Mouse (Mus musculus): ENCODE results near the gene Ehd3. TPM values are rescaled to one million over a fixed set of nuclear protein-coding genes. Genes with fewer than 3 reads are reported as not detected.
"Not testable (repeated sequence)": the region's sequence is repeated elsewhere in the genome, so short reads cannot be mapped to it uniquely, and the experiment has no call there.

Ehd3 gene
- polyA plus RNA-seq, 1 experiment = not detected

GRCm38 (mm10) chr17:73836601-73837000 lies 32.7 kb downstream of the Ehd3 start:
- no peak overlapping the region for H3K4me3 ChIP-seq (ENCODE audit: insufficient read depth, low read depth, low read length)
- WGBS = 94% methylated on average over 3 of the region's 3 CpGs
- no peak overlapping the region for H3K27ac ChIP-seq (ENCODE audit: insufficient read depth, low read depth, low read length)
- TF ChIP-seq POLR2A (IDR thresholded peaks at IDR 0.05; ENCODE audit: insufficient read depth, low read depth, low read length) = no peak
- no peak for TF ChIP-seq CTCF (IDR thresholded peaks at IDR 0.05; ENCODE audit: insufficient read depth, low read depth, low read length)
- H3K4me1 ChIP-seq (ENCODE audit: control insufficient read depth, insufficient read depth, low read length) = no peaks in the 10 kb centered on the region

GRCm38 (mm10) chr17:73837244-73837643 lies 33.3 kb downstream of the Ehd3 start:
- WGBS = 86% methylated on average over 4 of the region's 4 CpGs
- Histone ChIP-seq H3K27ac (ENCODE audit: insufficient read depth, low read depth, low read length) (no peak overlapping the region), H3K4me3 (ENCODE audit: insufficient read depth, low read depth, low read length) (no peak overlapping the region), H3K4me1 (ENCODE audit: control insufficient read depth, insufficient read depth, low read length) (no peaks in the 10 kb centered on the region)
- TF ChIP-seq CTCF (IDR thresholded peaks at IDR 0.05; ENCODE audit: insufficient read depth, low read depth, low read length) = no peak
- no peak for TF ChIP-seq POLR2A (IDR thresholded peaks at IDR 0.05; ENCODE audit: insufficient read depth, low read depth, low read length)

GRCm38 (mm10) chr17:73839086-73839835 lies 35.3 kb downstream of the Ehd3 start:
- TF ChIP-seq POLR2A (IDR thresholded peaks at IDR 0.05; ENCODE audit: insufficient read depth, low read depth, low read length) (no peak), CTCF (IDR thresholded peaks at IDR 0.05; ENCODE audit: insufficient read depth, low read depth, low read length) (no peak)
- no peak overlapping the region for H3K27ac ChIP-seq (ENCODE audit: insufficient read depth, low read depth, low read length)
- WGBS = 37% methylated on average over 3 of the region's 3 CpGs

GRCm38 (mm10) chr17:73839876-73840275 lies 35.9 kb downstream of the Ehd3 start:
- WGBS = 36% methylated on average over 1 of the region's 1 CpGs
- not testable (repeated sequence) for H3K4me3 ChIP-seq (ENCODE audit: insufficient read depth, low read depth, low read length); H3K4me1 ChIP-seq (ENCODE audit: control insufficient read depth, insufficient read depth, low read length); H3K27ac ChIP-seq (ENCODE audit: insufficient read depth, low read depth, low read length)

More at GRCm38 (mm10) chr17:73839086-73839835, 35.3 kb downstream of the Ehd3 start:
- Histone ChIP-seq H3K4me1 (ENCODE audit: control insufficient read depth, insufficient read depth, low read length) (no peaks in the 10 kb centered on the region), H3K4me3 (ENCODE audit: insufficient read depth, low read depth, low read length) (no peak overlapping the region)

- no peaks in the 10 kb centered on the region for H3K4me1 ChIP-seq (ENCODE audit: control insufficient read depth, insufficient read depth, low read length)
- no peak overlapping the region for H3K27ac ChIP-seq (ENCODE audit: insufficient read depth, low read depth, low read length)
- no peak overlapping the region for H3K4me3 ChIP-seq (ENCODE audit: insufficient read depth, low read depth, low read length)
- 97% methylated on average over 1 of the region's 1 CpGs for WGBS
- no peak for TF ChIP-seq POLR2A (IDR thresholded peaks at IDR 0.05; ENCODE audit: insufficient read depth, low read depth, low read length)
- TF ChIP-seq CTCF (IDR thresholded peaks at IDR 0.05; ENCODE audit: insufficient read depth, low read depth, low read length) = no peak
Observed at GRCm38 (mm10) chr17:73842963-73843362, 39.0 kb downstream of the Ehd3 start.

GRCm38 (mm10) chr17:73845632-73846031 lies 41.7 kb downstream of the Ehd3 start:
- TF ChIP-seq CTCF (IDR thresholded peaks at IDR 0.05; ENCODE audit: insufficient read depth, low read depth, low read length) (no peak), POLR2A (IDR thresholded peaks at IDR 0.05; ENCODE audit: insufficient read depth, low read depth, low read length) (no peak)
- 84% methylated on average over 3 of the region's 3 CpGs for WGBS
- Histone ChIP-seq H3K27ac (ENCODE audit: insufficient read depth, low read depth, low read length) (no peak overlapping the region), H3K4me1 (ENCODE audit: control insufficient read depth, insufficient read depth, low read length) (no peaks in the 10 kb centered on the region), H3K4me3 (ENCODE audit: insufficient read depth, low read depth, low read length) (no peak overlapping the region)

- no peak overlapping the region for H3K27ac ChIP-seq (ENCODE audit: insufficient read depth, low read depth, low read length)
- TF ChIP-seq POLR2A (IDR thresholded peaks at IDR 0.05; ENCODE audit: insufficient read depth, low read depth, low read length) (no peak), CTCF (IDR thresholded peaks at IDR 0.05; ENCODE audit: insufficient read depth, low read depth, low read length) (no peak)
- H3K4me3 ChIP-seq (ENCODE audit: insufficient read depth, low read depth, low read length) = no peak overlapping the region
- H3K4me1 ChIP-seq (ENCODE audit: control insufficient read depth, insufficient read depth, low read length) = no peaks in the 10 kb centered on the region
- 89% methylated on average over 1 of the region's 1 CpGs for WGBS
Observed at GRCm38 (mm10) chr17:73847399-73847798, 43.5 kb downstream of the Ehd3 start.

- TF ChIP-seq POLR2A (IDR thresholded peaks at IDR 0.05; ENCODE audit: insufficient read depth, low read depth, low read length) (no peak), CTCF (IDR thresholded peaks at IDR 0.05; ENCODE audit: insufficient read depth, low read depth, low read length) (no peak)
- Histone ChIP-seq H3K27ac (ENCODE audit: insufficient read depth, low read depth, low read length) (no peak overlapping the region), H3K4me1 (ENCODE audit: control insufficient read depth, insufficient read depth, low read length) (no peaks in the 10 kb centered on the region), H3K4me3 (ENCODE audit: insufficient read depth, low read depth, low read length) (no peak overlapping the region)
- WGBS = 85% methylated on average over 11 of the region's 11 CpGs
Observed at GRCm38 (mm10) chr17:73853041-73853440, 49.1 kb downstream of the Ehd3 start.

GRCm38 (mm10) chr17:73853717-73854116 lies 49.8 kb downstream of the Ehd3 start:
- Histone ChIP-seq H3K27ac (ENCODE audit: insufficient read depth, low read depth, low read length) (no peak overlapping the region), H3K4me3 (ENCODE audit: insufficient read depth, low read depth, low read length) (no peak overlapping the region), H3K4me1 (ENCODE audit: control insufficient read depth, insufficient read depth, low read length) (no peaks in the 10 kb centered on the region)
- no peak for TF ChIP-seq CTCF (IDR thresholded peaks at IDR 0.05; ENCODE audit: insufficient read depth, low read depth, low read length)
- TF ChIP-seq POLR2A (IDR thresholded peaks at IDR 0.05; ENCODE audit: insufficient read depth, low read depth, low read length) = no peak
- WGBS = 50% methylated on average over 4 of the region's 4 CpGs

Measured in olfactory bulb, adult 2 months (tissue).